Mouse (Mus musculus): Measurements from ENCODE around the gene Tff2.

DNA sequence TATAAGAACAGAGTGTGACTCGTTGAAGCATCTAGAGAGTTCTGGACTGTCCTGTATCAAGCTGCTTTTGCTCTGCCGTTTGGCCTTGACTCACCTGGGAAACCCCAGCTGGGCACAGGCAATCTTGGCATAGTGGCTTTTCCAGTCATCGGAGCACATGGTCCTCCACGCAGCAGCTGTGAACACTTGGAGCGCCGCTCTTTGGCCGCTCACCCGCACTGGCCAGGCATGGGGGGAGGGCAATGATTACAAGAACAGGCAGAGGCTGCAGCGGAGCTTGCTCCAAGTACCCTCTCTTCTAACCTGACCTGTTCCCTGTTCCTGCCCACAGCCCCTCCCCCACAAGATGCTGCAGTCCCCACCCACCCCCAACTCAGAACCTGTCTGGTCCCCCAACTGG lies 49.3 kb upstream of the Tff2 start:
- TF ChIP-seq GATA1 (IDR thresholded peaks at IDR 0.05; ENCODE audit: borderline replicate concordance, low read length) = no peak
- TF ChIP-seq FLI1 (IDR thresholded peaks at IDR 0.05; ENCODE audit: low read length) = no peak

Data from megakaryocyte, embryonic 14.5 days (primary cell).